Mouse (Mus musculus): ENCODE data around the gene Gse1.

GRCm38 (mm10) chr8:120618110-120618509, 389.9 kb downstream of the Gse1 start:
- TF ChIP-seq MYOD1 (IDR thresholded peaks at IDR 0.05; ENCODE audit: control insufficient read depth in 1 of 3, insufficient read length in 2 of 3, low read depth in 2 of 3) (no peak), POLR2A (IDR thresholded peaks at IDR 0.05; ENCODE audit: insufficient read length, low read depth) (no peak), CEBPB (IDR thresholded peaks at IDR 0.05; ENCODE audit: insufficient read depth, poor library complexity, severe bottlenecking) (no peak), USF1 (IDR thresholded peaks at IDR 0.05; ENCODE audit: low read depth) (no peak)

All from myocyte (in vitro differentiated cells).